27 mouse cellular contexts compared by ENCODE assay signal in genomic region chr7:49040163-49040562, GRCm38 (mm10).
DNase-seq lines count a peak whose midpoint lies in the region; ATAC-seq lines count a peak whose summit lies in the region.
"Had no signal": no experiment of that assay in that cellular context is flagged by ENCODE, and none has a peak within 500 bp of the region (broad histone marks: within the 10 kb centered on the region; RNA-seq: fewer than 3 reads in every experiment).

No protein-coding gene starts in this region.

- H3K4me3 ChIP-seq in hindbrain, embryonic 12.5 days = no peak overlapping the region
- H3K4me3 ChIP-seq in hindbrain, embryonic 11.5 days (ENCODE audit: low read depth, low read length) = no peak overlapping the region
- H3K4me3 ChIP-seq in lung, embryonic 15.5 days = no peak overlapping the region
- H3K4me3 ChIP-seq in midbrain, embryonic 11.5 days (ENCODE audit: low read depth, low read length) = no peak overlapping the region
- H3K4me3 ChIP-seq in midbrain, embryonic 14.5 days (replicated peaks; ENCODE audit: low read depth, low read length) = no peak overlapping the region
- H3K4me3 ChIP-seq: forebrain, embryonic 10.5 days; forebrain, embryonic 13.5 days; heart, adult 2 months; heart, embryonic 10.5 days; heart, embryonic 13.5 days had no signal

- no peak for ATAC-seq in hindbrain, embryonic 12.5 days (ENCODE audit: low FRiP score)
- no peak for ATAC-seq in hindbrain, embryonic 11.5 days (ENCODE audit: low FRiP score)
- peak; percentile 37; the same call in 1 of the 2 replicates for ATAC-seq in lung, embryonic 15.5 days (ENCODE audit: borderline replicate concordance, extremely low read depth, low FRiP score, low TSS enrichment)
- ATAC-seq in midbrain, embryonic 11.5 days (ENCODE audit: low FRiP score) = no peak
- no peak for ATAC-seq in midbrain, embryonic 14.5 days (ENCODE audit: low FRiP score, low TSS enrichment)
- ATAC-seq: forebrain, embryonic 13.5 days; forebrain, embryonic 16.5 days; hindbrain, embryonic 16.5 days; Patski had no signal

- no peaks in the 10 kb centered on the region for H3K9me3 ChIP-seq in hindbrain, embryonic 12.5 days (replicated peaks)
- no peaks in the 10 kb centered on the region for H3K9me3 ChIP-seq in hindbrain, embryonic 11.5 days (ENCODE audit: control insufficient read depth, low read length)
- H3K9me3 ChIP-seq in lung, embryonic 15.5 days = no peaks in the 10 kb centered on the region
- H3K9me3 ChIP-seq in midbrain, embryonic 11.5 days (ENCODE audit: control insufficient read depth, low read length) = no peaks in the 10 kb centered on the region
- H3K9me3 ChIP-seq in midbrain, embryonic 14.5 days (ENCODE audit: control insufficient read depth, low read length) = no peaks in the 10 kb centered on the region
- H3K9me3 ChIP-seq: forebrain, embryonic 10.5 days; forebrain, embryonic 13.5 days; heart, embryonic 10.5 days; heart, embryonic 13.5 days had no signal

- H3K4me1 ChIP-seq in hindbrain, embryonic 12.5 days = peaks cover 56% of the 10 kb centered on the region
- H3K4me1 ChIP-seq in hindbrain, embryonic 11.5 days (replicated peaks; ENCODE audit: control insufficient read depth, insufficient read depth, low read length) = peaks cover 22% of the 10 kb centered on the region
- peaks cover 1% of the 10 kb centered on the region; the same call in 1 of the 2 replicates for H3K4me1 ChIP-seq in lung, embryonic 15.5 days
- H3K4me1 ChIP-seq in midbrain, embryonic 11.5 days (ENCODE audit: control insufficient read depth, insufficient read depth, low read length) = peaks cover 26% of the 10 kb centered on the region
- peaks cover 21% of the 10 kb centered on the region for H3K4me1 ChIP-seq in midbrain, embryonic 14.5 days (ENCODE audit: control insufficient read depth, insufficient read depth, low read length)

- no peaks in the 10 kb centered on the region for H3K36me3 ChIP-seq in hindbrain, embryonic 12.5 days
- H3K36me3 ChIP-seq in hindbrain, embryonic 11.5 days (ENCODE audit: control insufficient read depth, insufficient read depth, low read length) = no peaks in the 10 kb centered on the region
- no peaks in the 10 kb centered on the region for H3K36me3 ChIP-seq in lung, embryonic 15.5 days
- no peaks in the 10 kb centered on the region for H3K36me3 ChIP-seq in midbrain, embryonic 11.5 days (ENCODE audit: control insufficient read depth, insufficient read depth, low read length)
- H3K36me3 ChIP-seq in midbrain, embryonic 14.5 days (ENCODE audit: control insufficient read depth, insufficient read depth, low read length) = no peaks in the 10 kb centered on the region
- H3K36me3 ChIP-seq: forebrain, embryonic 10.5 days; G1E; heart, embryonic 10.5 days; heart, embryonic 13.5 days had no signal

- WGBS in hindbrain, embryonic 12.5 days = 65% methylated on average over 8 of the region's 8 CpGs
- 68% methylated on average over 8 of the region's 8 CpGs for WGBS in hindbrain, embryonic 11.5 days
- WGBS in lung, embryonic 15.5 days = 49% methylated on average over 8 of the region's 8 CpGs
- WGBS in midbrain, embryonic 11.5 days = 78% methylated on average over 8 of the region's 8 CpGs
- WGBS in midbrain, embryonic 14.5 days = 51% methylated on average over 8 of the region's 8 CpGs

- no peak overlapping the region for H3K9ac ChIP-seq in hindbrain, embryonic 12.5 days
- no peak overlapping the region for H3K9ac ChIP-seq in hindbrain, embryonic 11.5 days (ENCODE audit: low read depth, low read length)
- no peak overlapping the region for H3K9ac ChIP-seq in lung, embryonic 15.5 days
- H3K9ac ChIP-seq in midbrain, embryonic 11.5 days (ENCODE audit: low read length) = no peak overlapping the region
- H3K9ac ChIP-seq in midbrain, embryonic 14.5 days (replicated peaks; ENCODE audit: low read length) = no peak overlapping the region
- H3K9ac ChIP-seq: forebrain, embryonic 13.5 days; heart, embryonic 13.5 days had no signal

- 0 out of 2 replicates have a peak overlapping the region, but pooled peaks have one; percentile 35 for H3K27ac ChIP-seq in hindbrain, embryonic 12.5 days
- H3K27ac ChIP-seq in hindbrain, embryonic 11.5 days (ENCODE audit: low read depth, low read length) = no peak overlapping the region
- 0 out of 2 replicates have a peak overlapping the region, but pooled peaks have one; percentile 27 for H3K27ac ChIP-seq in lung, embryonic 15.5 days
- H3K27ac ChIP-seq in midbrain, embryonic 11.5 days (ENCODE audit: low read depth, low read length) = no peak overlapping the region
- no peak overlapping the region for H3K27ac ChIP-seq in midbrain, embryonic 14.5 days (replicated peaks; ENCODE audit: low read depth, low read length)
- H3K27ac ChIP-seq: forebrain, embryonic 10.5 days; forebrain, embryonic 13.5 days; heart, adult 2 months; heart, embryonic 10.5 days; heart, embryonic 13.5 days had no signal

- no peak for DNase-seq in hindbrain, embryonic 11.5 days (ENCODE audit: low spot score)
- no peak for DNase-seq in lung, postnatal 25 days (ENCODE audit: low spot score)
- peak; percentile 80 for DNase-seq in midbrain, embryonic 11.5 days (ENCODE audit: low spot score, missing footprints)
- DNase-seq in midbrain, embryonic 14.5 days = no peak
- peak; percentile 20 for DNase-seq in lung, postnatal 36 days
- no peak for DNase-seq in ovary, adult 18-20 months (ENCODE audit: low spot score)
- DNase-seq: adrenal gland, postnatal 10 days; adrenal gland, postnatal 36 days; B cell, adult 2 months; cerebellum, adult 18-20 months; cerebellum, adult 9-10 months; cerebellum, postnatal 14 days; gastrocnemius, postnatal 10 days; gastrocnemius, postnatal 36 days; heart, adult 2 months; heart, postnatal 14 days; heart, postnatal 4 days had no signal

- no peaks in the 10 kb centered on the region for H3K27me3 ChIP-seq in hindbrain, embryonic 12.5 days
- no peaks in the 10 kb centered on the region for H3K27me3 ChIP-seq in hindbrain, embryonic 11.5 days (ENCODE audit: control insufficient read depth, insufficient read depth, low read length)
- H3K27me3 ChIP-seq in lung, embryonic 15.5 days = no peaks in the 10 kb centered on the region
- no peaks in the 10 kb centered on the region for H3K27me3 ChIP-seq in midbrain, embryonic 11.5 days (ENCODE audit: control insufficient read depth, insufficient read depth, low read length)
- H3K27me3 ChIP-seq in midbrain, embryonic 14.5 days (ENCODE audit: control insufficient read depth, insufficient read depth, low read length) = no peaks in the 10 kb centered on the region
- H3K27me3 ChIP-seq: forebrain, embryonic 13.5 days; heart, embryonic 13.5 days; Patski had no signal

- H3K4me2 ChIP-seq in hindbrain, embryonic 12.5 days (replicated peaks) = no peak overlapping the region
- H3K4me2 ChIP-seq in hindbrain, embryonic 11.5 days (replicated peaks; ENCODE audit: low read depth, low read length) = no peak overlapping the region
- no peak overlapping the region for H3K4me2 ChIP-seq in lung, embryonic 15.5 days
- no peak overlapping the region for H3K4me2 ChIP-seq in midbrain, embryonic 11.5 days
- no peak overlapping the region for H3K4me2 ChIP-seq in midbrain, embryonic 14.5 days (ENCODE audit: low read length)
- H3K4me2 ChIP-seq: forebrain, embryonic 13.5 days; heart, embryonic 13.5 days had no signal

Comparison
In these comparisons a context has a peak if more than half of its experiments do, and no peak if none do; other contexts are left out.
1. H3K27ac ChIP-seq: peak in hindbrain, embryonic 12.5 days (single experiment) and lung, embryonic 15.5 days (single experiment); none in hindbrain, embryonic 11.5 days (single experiment), midbrain, embryonic 11.5 days (single experiment) and midbrain, embryonic 14.5 days (single experiment).
2. DNase-seq: peak in midbrain, embryonic 11.5 days (single experiment) and lung, postnatal 36 days (single experiment); none in hindbrain, embryonic 11.5 days (single experiment), lung, postnatal 25 days (single experiment), midbrain, embryonic 14.5 days (single experiment) and ovary, adult 18-20 months (single experiment).